Mouse (Mus musculus): ENCODE measurements around the gene Gm6685. TPM values are rescaled to one million over a fixed set of nuclear protein-coding genes. Genes with fewer than 3 reads are reported as not detected.

The Gm6685 gene
- total and polyA plus RNA-seq, 3 experiments = 0.38 to 0.67 TPM; not detected in 1

GRCm38 (mm10) chr11:28313396-28313795 is 26.3 kb downstream of the Gm6685 start:
- no peaks in the 10 kb centered on the region for H3K27me3 ChIP-seq (replicated peaks)
- no peaks in the 10 kb centered on the region for H3K36me3 ChIP-seq (replicated peaks in 1 of 2; ENCODE audit: control insufficient read depth in 1 of 2, insufficient read depth in 1 of 2, low read length in 1 of 2)
- no peak overlapping the region for H3K9ac ChIP-seq (ENCODE audit: insufficient read depth, low read depth)
- H3K4me3 ChIP-seq (replicated peaks in 1 of 3; ENCODE audit: low read depth in 2 of 3, low read length in 2 of 3, poor library complexity in 1 of 3) = no peak overlapping the region
- no peak overlapping the region for H3K27ac ChIP-seq (ENCODE audit: insufficient read depth, low read depth)
- no peak for DNase-seq (ENCODE audit: extremely low read depth)
- in situ Hi-C loops (cut with MboI; ENCODE audit: low pct_ligation_motif_present, low pct_unique_long_range_greater_than_20kb, low sequenced_read_pairs) = no loop called here
- H3K4me1 ChIP-seq (ENCODE audit: control insufficient read depth in 1 of 2, insufficient read depth in 2 of 2) = peaks cover 0 to 4% of the 10 kb centered on the region in 2 experiments; a peak in 1 of 4 replicates
- dilution Hi-C loops (cut with MboI; ENCODE audit: extremely low pct_ligation_motif_present, extremely low pct_unique_long_range_greater_than_20kb, low sequenced_read_pairs) = no loop called here
- no peaks in the 10 kb centered on the region for H3K9me3 ChIP-seq (replicated peaks; ENCODE audit: low read length)
- H3K79me2 ChIP-seq (replicated peaks; ENCODE audit: control insufficient read depth, extremely low read depth, insufficient read depth, poor library complexity, severe bottlenecking) = no peaks in the 10 kb centered on the region
- TF ChIP-seq MXI1 (IDR thresholded peaks at IDR 0.05; ENCODE audit: low read depth, low read length) (no peak), UBTF (IDR thresholded peaks at IDR 0.05; ENCODE audit: low read depth, low read length) (no peak), USF1 (IDR thresholded peaks at IDR 0.05; ENCODE audit: low read depth, low read length) (no peak), TCF12 (IDR thresholded peaks at IDR 0.05; ENCODE audit: low read depth, low read length) (no peak), MAZ (IDR thresholded peaks at IDR 0.05; ENCODE audit: low read depth, low read length) (no peak), EP300 (IDR thresholded peaks at IDR 0.05; ENCODE audit: low read length) (no peak), MAX (IDR thresholded peaks at IDR 0.05; ENCODE audit: low read length) (no peak), BHLHE40 (IDR thresholded peaks at IDR 0.05; ENCODE audit: low read depth, low read length) (no peak), CHD2 (IDR thresholded peaks at IDR 0.05; ENCODE audit: low read length) (no peak)
- no peak overlapping the region for H3K4me2 ChIP-seq (ENCODE audit: insufficient read depth, low read depth, poor library complexity, severe bottlenecking)

DNA sequence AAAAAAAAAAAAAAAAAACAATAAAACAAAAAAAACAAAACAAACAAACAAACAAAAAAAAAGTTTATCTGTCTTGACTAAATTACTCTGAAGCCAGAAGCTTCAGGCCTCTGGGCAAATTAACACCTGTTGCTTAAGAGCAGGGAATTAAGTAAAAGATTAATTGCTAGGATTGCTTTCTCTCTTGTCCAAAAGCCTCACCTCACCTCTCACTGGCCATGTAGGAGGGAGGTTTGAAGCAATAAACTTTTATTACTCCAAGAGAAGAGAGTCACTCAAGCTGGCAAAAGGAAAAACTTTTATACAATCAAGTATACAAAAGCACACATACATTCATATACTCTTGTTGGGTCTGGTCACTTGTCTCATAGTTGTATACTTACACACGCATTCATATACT is 31.9 kb downstream of the Gm6685 start:
- DNase-seq (ENCODE audit: extremely low read depth) = no peak
- H3K27ac ChIP-seq (ENCODE audit: insufficient read depth, low read depth) = no peak overlapping the region
- TF ChIP-seq MAFK (IDR thresholded peaks at IDR 0.05; ENCODE audit: insufficient replicate concordance, low read length) (no peak), SIN3A (IDR thresholded peaks at IDR 0.05; ENCODE audit: low read length) (no peak), ELF1 (IDR thresholded peaks at IDR 0.05; ENCODE audit: low read depth, low read length) (no peak), UBTF (IDR thresholded peaks at IDR 0.05; ENCODE audit: low read depth, low read length) (no peak), USF2 (conservative IDR thresholded peaks at IDR 0.05; ENCODE audit: low read depth, low read length) (no peak), ETS1 (conservative IDR thresholded peaks at IDR 0.05; ENCODE audit: low read depth, low read length) (no peak), CTCF (conservative IDR thresholded peaks at IDR 0.05 in 1 of 2, IDR thresholded peaks at IDR 0.05 in 1 of 2; ENCODE audit: low read depth in 2 of 2, low read length in 2 of 2) (no peak), JUN (IDR thresholded peaks at IDR 0.05; ENCODE audit: insufficient read depth, low read depth, low read length) (no peak), MEF2A (IDR thresholded peaks at IDR 0.05; ENCODE audit: borderline replicate concordance, low read depth, low read length) (no peak)
- H3K79me2 ChIP-seq (replicated peaks; ENCODE audit: control insufficient read depth, extremely low read depth, insufficient read depth, poor library complexity, severe bottlenecking) = no peaks in the 10 kb centered on the region
- in situ Hi-C loops (cut with MboI; ENCODE audit: low pct_ligation_motif_present, low pct_unique_long_range_greater_than_20kb, low sequenced_read_pairs) (no loop called here), dilution Hi-C loops (cut with MboI; ENCODE audit: extremely low pct_ligation_motif_present, extremely low pct_unique_long_range_greater_than_20kb, low sequenced_read_pairs) (no loop called here)
- no peak overlapping the region for H3K4me2 ChIP-seq (ENCODE audit: insufficient read depth, low read depth, poor library complexity, severe bottlenecking)
- H3K27me3 ChIP-seq (replicated peaks) = no peaks in the 10 kb centered on the region
- H3K9me3 ChIP-seq (replicated peaks; ENCODE audit: low read length) = no peaks in the 10 kb centered on the region
- no peak overlapping the region for H3K9ac ChIP-seq (ENCODE audit: insufficient read depth, low read depth)
- no peaks in the 10 kb centered on the region for H3K36me3 ChIP-seq (replicated peaks in 1 of 2; ENCODE audit: control insufficient read depth in 1 of 2, insufficient read depth in 1 of 2, low read length in 1 of 2)
- no peak overlapping the region for H3K4me3 ChIP-seq (replicated peaks in 1 of 3; ENCODE audit: low read depth in 2 of 3, low read length in 2 of 3, poor library complexity in 1 of 3)
- no peaks in the 10 kb centered on the region for H3K4me1 ChIP-seq (ENCODE audit: control insufficient read depth in 1 of 2, insufficient read depth in 2 of 2)
